Mouse (Mus musculus): ENCODE results near the gene Rbfox3.

Gene Rbfox3

GRCm38 (mm10) chr11:118507904-118508303 lies 403.5 kb downstream of the Rbfox3 start:
- DNase-seq (ENCODE audit: low spot score in 2 of 2), result peak in 1 of 2 experiments; percentile 8

GRCm38 (mm10) chr11:118507095-118507494 lies 404.3 kb downstream of the Rbfox3 start:
- DNase-seq (ENCODE audit: low spot score in 2 of 2), result no peak

GRCm38 (mm10) chr11:118504180-118504454 lies 407.3 kb downstream of the Rbfox3 start:
- DNase-seq (ENCODE audit: low spot score in 2 of 2), result no peak

GRCm38 (mm10) chr11:118503418-118504179 lies 407.8 kb downstream of the Rbfox3 start:
- no peak for DNase-seq (ENCODE audit: low spot score in 2 of 2)

- no peak for DNase-seq (ENCODE audit: low spot score in 2 of 2)
These were observed 408.4 kb downstream of the Rbfox3 start for GRCm38 (mm10) chr11:118502990-118503389.

GRCm38 (mm10) chr11:118496066-118496689 lies 415.2 kb downstream of the Rbfox3 start:
- DNase-seq (ENCODE audit: low spot score in 2 of 2), result no peak

GRCm38 (mm10) chr11:118495065-118495464 lies 416.3 kb downstream of the Rbfox3 start:
- no peak for DNase-seq (ENCODE audit: low spot score in 2 of 2)

- no peak for DNase-seq (ENCODE audit: low spot score in 2 of 2)
These were observed 417.2 kb downstream of the Rbfox3 start for GRCm38 (mm10) chr11:118494001-118494737.

- no peak for DNase-seq (ENCODE audit: low spot score in 2 of 2)
These were observed 417.9 kb downstream of the Rbfox3 start for GRCm38 (mm10) chr11:118493458-118493857.

GRCm38 (mm10) chr11:118491230-118491629 lies 420.2 kb downstream of the Rbfox3 start:
- DNase-seq (ENCODE audit: low spot score in 2 of 2), result no peak

- DNase-seq (ENCODE audit: low spot score in 2 of 2), result peak; percentile 50 to 60
These were observed 420.7 kb downstream of the Rbfox3 start for GRCm38 (mm10) chr11:118490566-118491218.

- no peak for DNase-seq (ENCODE audit: low spot score in 2 of 2)
These were observed 422.5 kb downstream of the Rbfox3 start for GRCm38 (mm10) chr11:118488907-118489270.

GRCm38 (mm10) chr11:118488191-118488906 lies 423.0 kb downstream of the Rbfox3 start:
- DNase-seq (ENCODE audit: low spot score in 2 of 2), result no peak

- DNase-seq (ENCODE audit: low spot score in 2 of 2), result no peak
These were observed 424.3 kb downstream of the Rbfox3 start for GRCm38 (mm10) chr11:118486881-118487772.

GRCm38 (mm10) chr11:118486281-118486680 lies 425.1 kb downstream of the Rbfox3 start:
- no peak for DNase-seq (ENCODE audit: low spot score in 2 of 2)

- DNase-seq (ENCODE audit: low spot score in 2 of 2), result no peak
These were observed 425.6 kb downstream of the Rbfox3 start for GRCm38 (mm10) chr11:118485780-118486179.

- DNase-seq (ENCODE audit: low spot score in 2 of 2), result no peak
These were observed 426.1 kb downstream of the Rbfox3 start for GRCm38 (mm10) chr11:118485338-118485737.

- DNase-seq (ENCODE audit: low spot score in 2 of 2), result no peak
These were observed 427.2 kb downstream of the Rbfox3 start for GRCm38 (mm10) chr11:118484169-118484568.

GRCm38 (mm10) chr11:118481751-118482150 lies 429.6 kb downstream of the Rbfox3 start:
- DNase-seq (ENCODE audit: low spot score in 2 of 2), result no peak

GRCm38 (mm10) chr11:118481231-118481630 lies 430.2 kb downstream of the Rbfox3 start:
- DNase-seq (ENCODE audit: low spot score in 2 of 2), result no peak

- DNase-seq (ENCODE audit: low spot score in 2 of 2), result no peak
These were observed 431.6 kb downstream of the Rbfox3 start for GRCm38 (mm10) chr11:118479776-118480175.
